Mouse (Mus musculus): Measurements from ENCODE around the gene Tyk2. TPM values are rescaled to one million over a fixed set of nuclear protein-coding genes. Genes with fewer than 3 reads are reported as not detected.

Tyk2 gene
- polyA plus RNA-seq, 1 experiment = 17.8 TPM

- H3K4me3 ChIP-seq (ENCODE audit: low read depth, low read length) = no peak overlapping the region
- TF ChIP-seq EP300 (IDR thresholded peaks at IDR 0.05; ENCODE audit: insufficient read depth, low read depth, low read length) (no peak), POLR2A (IDR thresholded peaks at IDR 0.05; ENCODE audit: insufficient read depth, low read length) (no peak), CTCF (IDR thresholded peaks at IDR 0.05; ENCODE audit: low read depth, low read length) (no peak)
- peaks cover 25% of the 10 kb centered on the region for H3K36me3 ChIP-seq (ENCODE audit: control insufficient read depth, insufficient read depth, low read length, poor library complexity, severe bottlenecking)
- no peak overlapping the region for H3K9ac ChIP-seq (ENCODE audit: low read depth, poor library complexity, severe bottlenecking)
- no peaks in the 10 kb centered on the region for H3K27me3 ChIP-seq (ENCODE audit: control insufficient read depth, insufficient read depth, low read length, poor library complexity, severe bottlenecking)
- H3K9me3 ChIP-seq (replicated peaks; ENCODE audit: control insufficient read depth, insufficient read depth, low read length, poor library complexity, severe bottlenecking) = no peaks in the 10 kb centered on the region
- no peak overlapping the region for H3K27ac ChIP-seq (ENCODE audit: insufficient read depth, low read length)
- H3K4me1 ChIP-seq (ENCODE audit: control insufficient read depth, insufficient read depth, low read length) = peaks cover 1% of the 10 kb centered on the region
Measured at GRCm38 (mm10) chr9:21145431-21145830, 14.4 kb upstream of the Tyk2 start.

DNA sequence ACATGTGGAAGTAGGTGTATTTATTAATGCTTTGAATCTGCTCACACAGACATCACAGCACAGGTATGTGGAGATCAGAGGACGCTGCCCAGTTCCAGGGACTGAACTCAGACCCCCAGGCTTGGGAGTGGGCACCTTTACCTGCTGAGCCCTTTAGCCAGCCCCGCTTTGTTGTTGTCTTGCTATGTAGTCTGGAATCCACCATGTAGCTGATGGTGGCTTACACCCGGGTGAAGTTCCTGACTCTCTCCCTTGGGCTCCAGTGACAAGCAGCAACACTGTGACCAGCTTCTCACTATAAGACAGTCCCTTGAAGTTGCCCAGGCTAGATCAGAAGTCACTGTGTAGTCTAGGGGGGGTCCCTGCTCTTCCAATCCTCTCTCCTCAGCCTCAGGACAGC lies 13.3 kb upstream of the Tyk2 start:
- Histone ChIP-seq H3K27me3 (ENCODE audit: control insufficient read depth, insufficient read depth, low read length, poor library complexity, severe bottlenecking) (no peaks in the 10 kb centered on the region), H3K9me3 (replicated peaks; ENCODE audit: control insufficient read depth, insufficient read depth, low read length, poor library complexity, severe bottlenecking) (no peaks in the 10 kb centered on the region), H3K4me3 (ENCODE audit: low read depth, low read length) (no peak overlapping the region), H3K36me3 (ENCODE audit: control insufficient read depth, insufficient read depth, low read length, poor library complexity, severe bottlenecking) (peaks cover 34% of the 10 kb centered on the region), H3K27ac (ENCODE audit: insufficient read depth, low read length) (no peak overlapping the region), H3K9ac (ENCODE audit: low read depth, poor library complexity, severe bottlenecking) (no peak overlapping the region), H3K4me1 (ENCODE audit: control insufficient read depth, insufficient read depth, low read length) (peaks cover 1% of the 10 kb centered on the region)
- no peak for TF ChIP-seq POLR2A (IDR thresholded peaks at IDR 0.05; ENCODE audit: insufficient read depth, low read length)
- TF ChIP-seq EP300 (IDR thresholded peaks at IDR 0.05; ENCODE audit: insufficient read depth, low read depth, low read length) = no peak
- TF ChIP-seq CTCF (IDR thresholded peaks at IDR 0.05; ENCODE audit: low read depth, low read length) = no peak

- TF ChIP-seq CTCF (IDR thresholded peaks at IDR 0.05; ENCODE audit: low read depth, low read length) (no peak), POLR2A (IDR thresholded peaks at IDR 0.05; ENCODE audit: insufficient read depth, low read length) (no peak), EP300 (IDR thresholded peaks at IDR 0.05; ENCODE audit: insufficient read depth, low read depth, low read length) (no peak)
- Histone ChIP-seq H3K4me1 (ENCODE audit: control insufficient read depth, insufficient read depth, low read length) (no peaks in the 10 kb centered on the region), H3K4me3 (ENCODE audit: low read depth, low read length) (no peak overlapping the region), H3K36me3 (ENCODE audit: control insufficient read depth, insufficient read depth, low read length, poor library complexity, severe bottlenecking) (peaks cover 35% of the 10 kb centered on the region), H3K9ac (ENCODE audit: low read depth, poor library complexity, severe bottlenecking) (no peak overlapping the region), H3K9me3 (replicated peaks; ENCODE audit: control insufficient read depth, insufficient read depth, low read length, poor library complexity, severe bottlenecking) (no peaks in the 10 kb centered on the region), H3K27me3 (ENCODE audit: control insufficient read depth, insufficient read depth, low read length, poor library complexity, severe bottlenecking) (no peaks in the 10 kb centered on the region), H3K27ac (ENCODE audit: insufficient read depth, low read length) (no peak overlapping the region)
Measured at GRCm38 (mm10) chr9:21141922-21142321, 10.9 kb upstream of the Tyk2 start.

GRCm38 (mm10) chr9:21138386-21138785 lies 7.3 kb upstream of the Tyk2 start:
- no peak overlapping the region for H3K4me3 ChIP-seq (ENCODE audit: low read depth, low read length)
- no peak overlapping the region for H3K27ac ChIP-seq (ENCODE audit: insufficient read depth, low read length)
- H3K9ac ChIP-seq (ENCODE audit: low read depth, poor library complexity, severe bottlenecking) = no peak overlapping the region
- TF ChIP-seq POLR2A (IDR thresholded peaks at IDR 0.05; ENCODE audit: insufficient read depth, low read length) = no peak
- no peak for TF ChIP-seq CTCF (IDR thresholded peaks at IDR 0.05; ENCODE audit: low read depth, low read length)
- no peak for TF ChIP-seq EP300 (IDR thresholded peaks at IDR 0.05; ENCODE audit: insufficient read depth, low read depth, low read length)
- H3K9me3 ChIP-seq (replicated peaks; ENCODE audit: control insufficient read depth, insufficient read depth, low read length, poor library complexity, severe bottlenecking) = no peaks in the 10 kb centered on the region
- H3K4me1 ChIP-seq (ENCODE audit: control insufficient read depth, insufficient read depth, low read length) = no peaks in the 10 kb centered on the region
- H3K27me3 ChIP-seq (ENCODE audit: control insufficient read depth, insufficient read depth, low read length, poor library complexity, severe bottlenecking) = no peaks in the 10 kb centered on the region
- H3K36me3 ChIP-seq (ENCODE audit: control insufficient read depth, insufficient read depth, low read length, poor library complexity, severe bottlenecking) = peaks cover 25% of the 10 kb centered on the region

DNA sequence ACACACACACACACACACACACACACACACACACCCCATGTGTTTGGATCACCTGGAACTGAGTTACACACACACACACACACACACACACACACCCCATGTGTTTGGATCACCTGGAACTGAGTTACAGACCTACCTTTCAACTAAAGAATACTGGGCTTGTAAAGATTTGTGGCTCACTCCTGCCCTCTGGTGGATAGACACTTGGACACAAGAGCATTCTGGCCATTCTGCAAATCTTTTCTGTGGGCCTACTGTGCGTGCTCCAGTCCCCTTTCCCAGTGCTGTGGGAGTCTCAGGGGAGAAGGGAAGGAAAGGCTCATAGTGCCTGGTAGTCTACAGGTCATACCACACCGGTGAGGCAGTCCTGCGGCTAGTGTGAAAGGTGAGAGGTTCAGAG lies 6.2 kb upstream of the Tyk2 start:
- no peak overlapping the region for H3K9ac ChIP-seq (ENCODE audit: low read depth, poor library complexity, severe bottlenecking)
- H3K27ac ChIP-seq (ENCODE audit: insufficient read depth, low read length) = no peak overlapping the region
- no peaks in the 10 kb centered on the region for H3K27me3 ChIP-seq (ENCODE audit: control insufficient read depth, insufficient read depth, low read length, poor library complexity, severe bottlenecking)
- H3K36me3 ChIP-seq (ENCODE audit: control insufficient read depth, insufficient read depth, low read length, poor library complexity, severe bottlenecking) = peaks cover 25% of the 10 kb centered on the region
- TF ChIP-seq POLR2A (IDR thresholded peaks at IDR 0.05; ENCODE audit: insufficient read depth, low read length) = no peak
- TF ChIP-seq CTCF (IDR thresholded peaks at IDR 0.05; ENCODE audit: low read depth, low read length) = peak; percentile 44
- H3K4me3 ChIP-seq (ENCODE audit: low read depth, low read length) = no peak overlapping the region
- H3K4me1 ChIP-seq (ENCODE audit: control insufficient read depth, insufficient read depth, low read length) = no peaks in the 10 kb centered on the region
- no peaks in the 10 kb centered on the region for H3K9me3 ChIP-seq (replicated peaks; ENCODE audit: control insufficient read depth, insufficient read depth, low read length, poor library complexity, severe bottlenecking)

DNA sequence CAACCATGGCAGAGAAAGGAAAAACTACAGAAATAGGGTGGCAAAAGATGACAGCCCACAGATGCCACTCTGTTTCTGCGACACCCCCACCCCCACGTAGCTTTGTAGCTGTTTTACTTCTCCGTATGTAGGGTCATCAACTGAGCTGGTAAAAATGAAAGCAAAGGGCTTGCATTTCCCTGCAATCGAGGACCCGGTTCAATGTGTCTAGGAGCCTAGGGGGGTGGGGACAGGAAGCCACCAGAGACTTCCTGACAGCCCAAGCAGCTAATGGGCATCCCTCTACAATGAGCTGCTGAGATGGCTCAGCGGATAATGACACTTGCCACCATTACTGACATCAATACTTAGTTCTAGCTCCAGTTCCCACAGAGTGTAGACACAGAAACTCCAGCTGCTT lies 5.4 kb upstream of the Tyk2 start:
- Histone ChIP-seq H3K4me3 (ENCODE audit: low read depth, low read length) (no peak overlapping the region), H3K27me3 (ENCODE audit: control insufficient read depth, insufficient read depth, low read length, poor library complexity, severe bottlenecking) (no peaks in the 10 kb centered on the region), H3K36me3 (ENCODE audit: control insufficient read depth, insufficient read depth, low read length, poor library complexity, severe bottlenecking) (peaks cover 20% of the 10 kb centered on the region), H3K27ac (ENCODE audit: insufficient read depth, low read length) (no peak overlapping the region), H3K9me3 (replicated peaks; ENCODE audit: control insufficient read depth, insufficient read depth, low read length, poor library complexity, severe bottlenecking) (no peaks in the 10 kb centered on the region), H3K9ac (ENCODE audit: low read depth, poor library complexity, severe bottlenecking) (no peak overlapping the region), H3K4me1 (ENCODE audit: control insufficient read depth, insufficient read depth, low read length) (no peaks in the 10 kb centered on the region)
- TF ChIP-seq CTCF (IDR thresholded peaks at IDR 0.05; ENCODE audit: low read depth, low read length) = no peak
- no peak for TF ChIP-seq POLR2A (IDR thresholded peaks at IDR 0.05; ENCODE audit: insufficient read depth, low read length)
- no peak for TF ChIP-seq EP300 (IDR thresholded peaks at IDR 0.05; ENCODE audit: insufficient read depth, low read depth, low read length)

Measured in ES-Bruce4 (cell line).